Mouse (Mus musculus) megakaryocyte-erythroid progenitor cell, adult 5-6 weeks (primary cell): ENCODE results near the gene Pank4. TPM values are rescaled to one million over a fixed set of nuclear protein-coding genes. Genes with fewer than 3 reads are reported as not detected.

Experiments
- ATAC-seq: replicated peaks from 2 replicates; pipeline ENCODE4 v1.8.0; 2016; ENCODE audit warnings: mild to moderate bottlenecking, inconsistent platforms; ENCODE audit not compliant: severe bottlenecking, poor library complexity, low FRiP score, low TSS enrichment
- total RNA-seq, 2 experiments: library from RNA; stranded (forward) in 1 of 2; stranded (reverse) in 1 of 2; fragments of 200-1000, 215-1000 nt in 1 of 2; fragments of >200 nt in 1 of 2; fragmentation: Nextera tagmentation in 1 of 2; gene quantifications; 2 replicates each; pipeline ENCODE4 v1.2.3; 2014 to 2017

The Pank4 gene
- total RNA-seq, 2 experiments from 2014 or later: 35.9 to 97.3 TPM

- no peak for ATAC-seq
Measured at GRCm38 (mm10) chr4:154962683-154963082, 1.2 kb upstream of the Pank4 start.

- no peak for ATAC-seq
Measured at GRCm38 (mm10) chr4:154963190-154963836, 610 bp upstream of the Pank4 start.

- peak; percentile 71 for ATAC-seq
Measured at GRCm38 (mm10) chr4:154964581-154965235, 785 bp downstream of the Pank4 start.

- no peak for ATAC-seq
Measured at GRCm38 (mm10) chr4:154965856-154966255, 1.9 kb downstream of the Pank4 start.

DNA sequence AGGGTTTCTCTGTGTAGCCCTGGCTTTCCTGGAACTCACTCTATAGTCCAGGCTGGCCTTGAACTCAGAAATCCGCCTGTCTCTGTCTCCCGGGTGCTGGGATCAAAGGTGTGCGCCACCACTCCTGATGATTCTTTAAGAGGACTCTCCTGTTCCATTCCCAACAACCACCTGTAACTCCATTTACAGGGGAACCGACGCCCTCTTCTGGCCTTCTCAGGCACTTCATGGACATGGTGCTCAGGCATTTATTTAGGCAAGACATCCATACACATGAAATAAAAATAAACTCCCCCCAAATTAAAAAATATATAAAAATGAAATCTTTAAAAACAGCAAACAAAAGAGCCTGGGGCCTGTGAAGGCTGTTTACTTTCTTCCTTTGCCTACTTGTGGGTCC is 3.2 kb downstream of the Pank4 start:
- ATAC-seq: no peak

GRCm38 (mm10) chr4:154972546-154972945 is 8.6 kb downstream of the Pank4 start:
- ATAC-seq: no peak

- ATAC-seq: no peak
Measured at GRCm38 (mm10) chr4:154974163-154974611, 10.3 kb downstream of the Pank4 start.

DNA sequence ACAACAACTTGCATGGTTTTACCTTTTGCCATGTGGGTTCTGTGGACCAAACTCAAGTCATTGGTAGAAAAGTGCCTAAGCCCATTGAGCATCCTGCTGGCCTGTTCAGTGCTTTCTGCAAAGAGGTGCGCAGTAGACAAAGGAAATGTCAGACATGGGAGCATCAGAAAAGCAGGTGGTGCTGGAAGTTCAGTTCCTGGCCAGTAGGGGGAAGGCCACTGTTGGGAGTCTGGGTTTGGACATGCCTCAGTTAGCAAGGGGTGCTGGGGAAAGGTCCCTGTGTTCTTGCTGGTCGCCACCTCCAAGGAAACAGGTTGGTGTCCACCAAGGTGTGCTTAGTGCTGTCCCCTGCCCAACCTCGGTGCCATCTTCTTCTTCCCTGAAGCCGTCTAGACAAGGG is 16.2 kb downstream of the Pank4 start:
- ATAC-seq: no peak

GRCm38 (mm10) chr4:154981076-154981475 is 17.2 kb downstream of the Pank4 start:
- ATAC-seq: peak; percentile 1; the same call in 1 of the 2 replicates

GRCm38 (mm10) chr4:154981530-154981929 is 17.6 kb downstream of the Pank4 start:
- peak; percentile 75 for ATAC-seq

DNA sequence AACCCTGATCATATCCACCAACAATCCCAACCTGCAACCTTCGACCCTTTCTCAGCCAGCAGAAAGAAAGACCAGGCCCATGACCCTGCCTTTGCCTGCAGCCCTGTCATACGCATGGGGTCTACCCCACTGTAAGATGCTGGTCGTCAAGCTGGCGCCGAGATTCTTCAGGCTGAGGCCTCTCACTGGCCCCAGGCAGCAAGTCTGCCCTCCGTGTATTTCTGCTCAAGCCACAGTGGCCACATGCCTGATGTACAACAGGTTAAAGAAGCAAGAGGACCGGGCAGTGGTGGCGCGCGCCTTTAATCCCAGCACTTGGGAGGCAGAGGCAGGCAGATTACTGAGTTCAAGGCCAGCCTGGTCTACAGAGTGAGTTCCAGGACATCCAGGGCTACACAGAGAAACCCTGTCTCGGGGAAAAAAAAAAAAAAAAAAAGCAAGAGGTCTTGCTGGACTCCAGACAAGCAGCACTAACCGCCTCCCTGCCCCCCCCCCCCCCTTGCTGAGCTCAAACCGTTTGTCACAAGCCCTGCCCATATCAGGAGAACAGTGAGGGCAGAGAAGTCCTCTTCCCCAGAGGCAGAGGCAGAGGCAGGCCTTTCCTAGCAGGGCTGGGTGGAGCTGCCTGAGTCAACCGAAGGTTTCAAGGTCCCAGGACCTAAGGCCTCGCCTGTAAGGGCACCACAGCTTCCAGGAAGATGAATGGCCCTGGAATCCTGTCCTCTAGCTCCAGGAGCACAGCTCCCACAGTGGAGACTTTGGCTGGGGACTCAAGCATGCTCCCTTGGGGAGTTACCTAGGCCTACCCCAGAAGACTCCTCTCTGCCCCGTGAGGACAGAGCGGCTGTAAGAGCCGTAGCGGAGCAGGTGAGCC is 18.6 kb downstream of the Pank4 start:
- 0 out of 2 replicates have a peak, but pooled peaks have one; percentile 24 for ATAC-seq

GRCm38 (mm10) chr4:154983767-154984166 is 19.8 kb downstream of the Pank4 start:
- ATAC-seq: no peak

DNA sequence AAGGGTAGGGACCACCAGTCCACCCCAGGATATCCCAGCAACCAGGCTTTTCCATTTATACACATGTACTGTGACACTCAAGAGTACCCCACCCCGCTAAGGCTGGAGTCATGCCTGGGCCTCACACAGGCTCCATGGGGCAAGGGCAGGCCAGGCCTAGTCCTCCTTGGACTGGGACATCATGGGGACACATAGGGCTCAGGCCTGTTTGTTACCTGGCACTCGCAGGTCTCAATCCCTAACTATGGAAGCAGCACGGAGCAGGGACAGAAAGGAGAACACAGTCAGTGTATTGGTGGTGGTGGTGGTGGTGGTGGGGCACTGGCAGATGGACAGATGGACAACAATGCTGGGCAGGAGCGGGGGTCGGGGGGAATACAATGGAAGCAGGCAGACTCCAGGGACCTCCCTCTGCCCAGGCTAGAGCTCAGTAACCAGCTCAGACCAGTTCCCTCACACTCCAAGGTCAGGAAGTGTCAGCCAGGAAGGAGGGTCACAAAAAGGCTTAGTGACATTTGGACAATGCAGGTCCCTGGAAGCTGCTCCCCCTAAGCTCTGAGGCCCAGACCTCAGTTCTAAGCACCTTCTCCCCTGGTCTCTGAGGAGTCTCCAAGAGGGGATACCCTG is 21.3 kb downstream of the Pank4 start:
- ATAC-seq: no peak

DNA sequence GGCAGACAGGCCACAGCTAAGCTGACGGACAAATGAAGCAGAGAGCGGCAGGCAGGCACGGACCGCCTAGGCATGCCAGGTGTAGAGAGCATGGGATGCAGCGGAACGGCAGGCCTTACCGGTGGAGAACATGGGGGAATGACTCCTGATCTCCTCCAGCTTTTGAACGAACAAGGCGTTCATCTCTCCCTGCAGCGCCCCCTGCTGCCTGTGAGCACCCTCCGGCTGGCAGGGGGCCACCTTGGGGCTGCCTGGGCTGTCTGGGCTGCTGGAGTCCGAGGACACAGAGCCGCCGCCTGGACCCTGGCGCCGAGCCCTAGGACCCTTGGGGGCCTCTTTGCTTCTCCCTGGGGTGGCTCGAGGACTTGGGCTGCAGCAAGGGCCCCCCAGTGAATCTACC is 22.2 kb downstream of the Pank4 start:
- peak; percentile 51 for ATAC-seq

DNA sequence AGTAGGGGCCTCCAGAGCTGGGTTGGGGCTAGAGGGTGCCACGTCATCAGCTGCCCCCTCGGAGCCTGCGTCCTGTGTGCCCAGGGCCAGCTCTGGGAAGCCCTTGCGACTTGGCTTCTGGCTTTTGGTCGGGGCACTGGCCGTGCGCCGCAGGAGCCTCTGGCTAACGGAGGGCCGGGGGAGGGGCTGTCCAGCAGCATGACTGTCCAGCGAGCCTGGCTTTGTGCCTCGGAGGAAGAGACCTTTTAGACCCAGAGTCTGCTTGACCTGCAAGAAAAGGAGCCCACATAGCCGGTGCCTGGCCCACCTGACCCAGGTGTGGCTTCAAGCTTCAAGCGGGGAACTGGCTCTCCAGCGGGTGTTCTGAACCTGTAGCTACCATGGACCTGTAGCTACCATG is 22.8 kb downstream of the Pank4 start:
- ATAC-seq: no peak

DNA sequence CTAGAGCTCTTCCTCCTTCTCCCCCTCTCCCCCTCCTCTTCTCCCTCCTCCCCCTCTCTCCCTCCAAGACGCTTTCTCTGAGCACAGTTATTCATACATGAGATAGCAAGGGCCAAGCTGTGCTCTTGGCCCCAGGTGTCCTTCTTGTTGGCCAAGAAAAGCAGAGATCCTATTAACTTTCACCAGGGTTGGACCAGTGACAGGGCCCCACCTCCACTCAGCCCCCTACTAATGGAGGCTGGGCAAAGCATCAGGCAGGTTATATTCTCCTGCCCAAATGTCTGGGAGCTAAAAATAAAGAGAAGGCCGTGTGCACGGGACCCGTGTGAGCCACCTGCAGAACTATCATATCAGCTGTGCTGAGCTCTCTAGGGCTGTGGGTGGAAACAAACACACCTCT is 31.0 kb downstream of the Pank4 start:
- ATAC-seq: no peak

DNA sequence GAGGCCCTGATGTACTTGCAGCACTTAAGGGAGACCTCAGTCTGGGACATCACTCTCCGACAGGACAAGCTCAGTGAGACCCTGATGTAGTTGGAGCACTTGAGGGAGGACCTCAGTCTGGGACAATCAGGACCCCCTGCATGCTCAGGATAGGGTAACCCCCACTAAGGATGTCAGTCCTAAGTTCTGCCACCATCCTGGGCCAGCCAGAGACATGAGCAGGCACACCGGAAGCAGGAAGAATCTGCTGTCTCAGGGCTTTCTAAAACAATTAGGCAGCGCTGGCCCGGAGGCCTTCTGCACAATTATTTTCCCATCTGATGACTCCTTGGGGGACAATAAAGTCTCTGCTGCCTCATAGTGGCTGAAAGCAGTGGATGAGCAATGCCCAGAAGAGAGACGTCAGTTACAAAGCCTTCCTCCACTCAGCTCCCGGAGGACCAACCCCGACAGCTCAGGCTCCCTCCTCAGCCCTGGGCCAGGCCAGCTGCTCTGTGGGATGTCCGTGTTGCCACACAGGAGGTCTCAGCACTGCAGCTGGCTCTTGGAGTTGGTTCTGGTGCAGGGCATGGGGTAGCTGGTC is 32.7 kb downstream of the Pank4 start:
- ATAC-seq: no peak

DNA sequence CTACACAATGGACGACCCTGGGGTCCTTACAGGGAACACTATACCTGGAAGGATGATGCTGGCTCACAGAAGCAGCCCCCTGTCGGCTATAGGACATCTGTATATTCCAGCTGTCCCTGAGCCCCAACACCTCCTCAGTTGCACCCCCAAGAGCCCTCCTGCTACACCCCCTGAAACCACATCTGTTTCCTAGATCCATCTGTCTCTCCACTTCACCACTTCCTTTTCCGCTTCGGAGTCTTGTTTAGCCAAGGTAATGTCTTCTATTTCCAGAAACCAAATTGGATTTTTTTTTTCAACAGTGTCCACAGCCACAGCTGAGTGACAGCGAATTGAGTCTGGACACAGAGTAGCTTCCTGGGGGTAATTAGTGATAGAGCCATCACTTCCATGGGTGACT is 35.5 kb downstream of the Pank4 start:
- no peak for ATAC-seq

DNA sequence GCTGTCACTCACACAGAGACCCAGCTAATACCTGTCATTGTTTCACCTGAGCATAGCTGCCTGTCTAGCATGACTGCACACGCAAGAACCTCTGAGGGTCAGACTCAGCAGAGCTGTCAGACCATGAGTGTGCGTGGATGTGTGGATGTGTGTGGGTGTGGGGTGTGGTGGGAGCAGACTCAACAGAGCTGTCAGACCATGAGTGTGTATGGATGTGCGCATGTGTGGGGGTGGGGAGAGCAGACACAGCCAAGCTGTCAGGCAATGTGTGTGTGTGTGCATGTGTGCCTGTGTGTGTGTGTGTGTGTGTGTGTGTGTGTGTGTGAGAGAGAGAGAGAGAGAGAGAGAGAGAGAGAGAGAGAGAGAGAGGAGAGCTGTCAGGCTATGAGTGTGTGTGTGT is 41.4 kb downstream of the Pank4 start:
- ATAC-seq: no peak

DNA sequence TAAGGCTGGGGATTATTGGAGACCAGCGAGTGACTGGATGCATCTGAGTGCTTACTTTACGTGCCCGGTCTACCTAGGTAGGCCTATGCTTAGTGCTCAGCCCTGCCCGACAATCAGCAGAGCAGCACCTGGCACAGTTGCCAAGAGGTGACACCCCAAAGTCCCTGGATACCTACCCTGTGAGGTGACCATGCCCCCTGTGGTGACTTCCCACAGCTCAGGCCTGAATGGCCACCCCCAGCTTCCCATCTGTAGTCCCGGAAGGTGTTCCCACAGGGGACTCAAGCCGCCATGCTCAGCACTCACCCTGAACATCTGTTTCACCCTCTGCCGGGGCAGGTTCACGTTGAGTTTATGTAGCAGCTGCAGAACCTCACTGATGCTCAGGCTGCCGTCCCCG is 42.4 kb downstream of the Pank4 start:
- no peak for ATAC-seq
